Mouse (Mus musculus): ENCODE measurements around the gene Prss23.
A peak's percentile ranks its signal among the peaks of the same experiment; 100 is the strongest.

Gene Prss23

DNA sequence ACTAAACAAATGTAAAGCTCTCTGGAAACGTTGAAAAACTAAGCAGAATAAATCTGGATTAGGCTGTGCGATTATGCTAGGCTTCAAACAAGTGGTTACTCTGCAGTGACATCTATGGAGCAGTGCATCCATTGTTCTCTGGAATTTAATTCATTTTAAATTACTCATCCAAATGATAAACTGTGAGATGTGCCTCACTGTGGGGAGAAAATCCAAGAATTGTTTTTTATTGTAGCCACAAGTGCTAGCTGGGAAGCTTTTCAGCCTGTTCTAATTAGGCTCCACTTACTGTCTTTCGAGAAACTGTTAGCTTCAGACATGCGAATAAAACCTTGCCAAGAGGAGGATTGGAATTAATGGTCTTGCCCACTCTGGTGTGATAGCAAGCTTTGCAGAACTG lies 18.3 kb downstream of the Prss23 start:
- no peak for DNase-seq (ENCODE audit: low read depth, low spot score)

DNA sequence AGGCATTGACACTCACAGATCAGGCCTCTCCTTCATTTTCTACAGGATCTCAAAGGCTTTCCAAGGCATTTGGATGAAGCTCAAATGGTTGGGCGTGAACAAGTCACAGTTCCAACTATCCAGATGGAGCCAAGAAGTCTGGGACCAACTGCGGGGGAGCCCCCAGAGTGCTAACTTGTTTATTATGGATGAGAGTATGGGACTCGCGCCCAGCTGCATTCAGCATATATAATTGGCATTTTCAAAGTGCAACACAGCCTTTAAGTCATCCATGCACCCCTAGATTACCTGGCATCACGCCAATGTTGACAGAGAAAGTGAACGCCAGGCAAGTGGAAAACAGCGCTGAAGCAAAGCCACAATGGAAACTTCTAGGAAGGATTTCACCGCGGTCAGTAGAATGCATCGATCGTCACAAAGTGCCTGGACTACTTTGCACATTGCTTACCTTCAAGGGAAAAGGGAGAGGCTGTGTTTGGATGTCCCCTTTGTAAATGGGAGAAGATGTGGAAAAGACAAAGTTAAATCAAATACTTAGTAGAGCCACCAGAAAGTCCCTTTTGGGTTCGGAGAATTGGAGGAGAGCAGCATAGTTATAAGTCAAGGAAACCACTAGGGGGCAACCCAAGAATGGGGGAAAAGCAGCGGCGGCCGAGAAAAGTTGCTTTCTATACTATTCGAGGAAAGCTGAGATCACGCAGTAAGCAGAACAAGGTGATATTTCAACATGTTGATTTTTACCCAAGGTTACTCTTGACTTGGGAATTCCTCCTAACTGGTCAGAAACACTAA lies 27.3 kb downstream of the Prss23 start:
- DNase-seq (ENCODE audit: low read depth, low spot score): no peak

DNA sequence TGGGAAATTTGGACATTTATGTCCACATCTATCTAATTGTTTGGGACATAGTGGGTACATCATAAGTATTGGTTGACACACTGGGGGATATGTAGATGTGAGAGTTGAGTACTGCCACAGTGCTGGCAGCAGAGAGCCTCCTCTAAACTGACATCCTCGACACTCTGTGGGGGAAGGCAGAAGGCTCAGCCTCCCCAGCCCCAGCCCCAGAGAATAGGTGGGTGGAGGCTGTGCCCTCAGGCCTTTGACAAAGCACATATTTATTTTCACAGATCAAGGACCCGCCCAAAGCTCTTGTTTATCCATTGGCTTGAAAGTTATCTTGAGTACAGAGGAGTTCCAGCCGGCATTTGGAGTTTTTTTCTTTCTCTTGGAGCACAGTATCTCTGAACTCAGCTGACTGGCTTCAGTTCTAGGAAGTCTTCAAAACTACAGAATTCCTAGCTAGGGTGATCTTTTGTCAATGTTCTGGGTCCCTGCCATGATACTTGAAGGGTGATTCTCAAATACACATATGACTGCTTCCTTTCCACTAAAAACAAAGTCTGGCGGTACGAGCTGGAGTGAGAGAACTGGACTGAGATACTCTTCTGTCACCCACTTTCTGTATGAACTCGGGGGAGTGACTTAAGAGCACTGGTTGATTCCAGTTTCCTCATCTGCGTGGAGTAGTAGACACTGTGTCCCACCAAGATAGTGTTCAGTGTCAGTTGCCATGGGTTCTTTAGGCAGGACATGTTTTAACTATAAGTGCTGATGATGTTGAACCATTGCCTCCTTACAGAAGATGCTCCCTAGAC lies 43.0 kb downstream of the Prss23 start:
- DNase-seq (ENCODE audit: low read depth, low spot score): no peak

DNA sequence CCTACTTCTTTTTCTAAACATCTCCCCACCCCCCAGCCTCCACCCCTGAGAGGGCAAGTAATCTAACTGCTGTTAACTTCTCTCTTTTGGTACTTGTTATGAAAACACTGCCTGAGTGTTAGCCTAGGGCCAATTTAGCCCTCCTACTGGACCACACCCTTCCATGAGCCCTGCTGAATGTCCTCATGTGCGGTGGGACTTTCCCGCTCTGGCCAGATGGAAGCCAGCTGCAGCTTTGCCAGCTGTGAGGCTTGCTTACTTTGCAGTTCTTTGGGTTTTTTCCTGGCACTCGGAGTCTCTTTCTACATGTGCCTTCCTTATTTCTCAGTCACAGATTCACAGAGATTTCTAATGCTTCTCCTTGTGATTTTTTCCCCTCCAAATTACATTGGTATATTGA lies 45.3 kb downstream of the Prss23 start:
- no peak for DNase-seq (ENCODE audit: low read depth, low spot score)

DNA sequence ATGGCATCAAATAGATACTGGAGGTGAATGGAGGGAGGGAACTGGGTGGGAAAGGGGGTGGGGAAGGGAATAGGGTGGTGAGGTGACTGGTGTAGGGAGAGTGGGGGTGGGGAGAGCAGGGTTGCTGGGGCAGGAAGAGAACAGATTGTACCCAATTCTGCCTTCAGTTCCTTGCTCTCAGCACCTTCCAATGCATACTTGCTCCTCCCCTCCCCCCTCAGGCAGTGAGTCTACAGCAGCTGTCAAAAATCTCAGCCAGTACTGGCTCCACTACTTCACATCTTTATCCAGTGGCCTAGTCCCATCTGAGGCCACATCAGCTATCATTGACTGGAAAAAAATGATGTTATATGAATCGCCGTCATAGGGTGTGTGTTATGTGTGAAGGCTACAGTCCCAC lies 48.5 kb downstream of the Prss23 start:
- DNase-seq (ENCODE audit: low read depth, low spot score): no peak

DNA sequence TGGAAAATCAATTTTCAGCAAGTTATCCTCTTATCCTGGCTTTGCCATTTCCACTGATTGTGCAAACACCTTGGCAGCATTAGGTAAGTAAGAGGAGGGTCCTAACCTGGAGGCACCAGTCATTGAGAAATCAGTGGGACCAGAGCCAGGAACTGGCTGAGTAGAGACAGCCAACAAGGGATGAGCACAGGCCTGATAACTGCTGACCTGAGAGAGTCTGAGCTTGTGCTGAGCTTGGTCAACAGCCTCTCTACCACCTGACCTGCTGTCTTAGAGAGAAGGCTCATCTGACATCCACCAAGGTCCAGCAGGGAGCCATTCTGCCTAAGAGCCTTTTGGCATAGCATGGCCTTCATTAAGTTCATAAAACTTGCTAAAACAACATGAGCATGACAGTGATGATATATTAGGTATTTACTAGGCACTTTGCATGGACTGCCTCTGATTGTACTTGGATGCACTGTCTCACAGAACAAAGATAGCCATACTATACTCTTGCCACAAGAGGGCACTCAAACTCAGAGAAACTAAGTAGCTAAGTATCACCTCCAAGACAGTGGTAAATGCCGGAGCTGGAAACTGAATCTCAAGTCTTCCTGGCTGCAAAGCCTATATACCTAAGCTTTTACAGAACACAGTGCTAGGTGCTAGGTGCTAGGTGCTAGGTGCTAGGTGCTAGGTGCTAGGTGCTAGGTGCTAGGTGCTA lies 49.5 kb downstream of the Prss23 start:
- peak; percentile 39 for DNase-seq (ENCODE audit: low read depth, low spot score)

DNA sequence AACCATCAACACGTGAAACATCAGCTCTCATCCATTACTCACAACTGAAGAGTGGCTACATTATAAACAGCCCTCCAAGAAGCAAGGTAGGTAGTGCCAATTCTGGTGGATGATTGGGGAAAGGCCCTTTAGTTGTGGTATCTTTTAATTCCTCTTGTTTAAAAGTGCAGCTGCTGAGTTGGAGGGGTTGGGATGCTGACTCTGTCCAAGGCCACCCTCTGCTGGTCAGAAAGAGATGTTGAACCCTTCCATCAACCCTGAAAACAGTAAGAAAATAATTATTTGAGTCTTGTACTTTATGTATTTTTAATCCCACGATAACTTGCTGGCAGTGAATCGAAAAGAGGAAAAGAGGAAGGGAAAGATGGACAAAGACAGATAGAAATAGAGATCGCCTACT lies 53.5 kb downstream of the Prss23 start:
- DNase-seq (ENCODE audit: low read depth, low spot score): no peak

DNA sequence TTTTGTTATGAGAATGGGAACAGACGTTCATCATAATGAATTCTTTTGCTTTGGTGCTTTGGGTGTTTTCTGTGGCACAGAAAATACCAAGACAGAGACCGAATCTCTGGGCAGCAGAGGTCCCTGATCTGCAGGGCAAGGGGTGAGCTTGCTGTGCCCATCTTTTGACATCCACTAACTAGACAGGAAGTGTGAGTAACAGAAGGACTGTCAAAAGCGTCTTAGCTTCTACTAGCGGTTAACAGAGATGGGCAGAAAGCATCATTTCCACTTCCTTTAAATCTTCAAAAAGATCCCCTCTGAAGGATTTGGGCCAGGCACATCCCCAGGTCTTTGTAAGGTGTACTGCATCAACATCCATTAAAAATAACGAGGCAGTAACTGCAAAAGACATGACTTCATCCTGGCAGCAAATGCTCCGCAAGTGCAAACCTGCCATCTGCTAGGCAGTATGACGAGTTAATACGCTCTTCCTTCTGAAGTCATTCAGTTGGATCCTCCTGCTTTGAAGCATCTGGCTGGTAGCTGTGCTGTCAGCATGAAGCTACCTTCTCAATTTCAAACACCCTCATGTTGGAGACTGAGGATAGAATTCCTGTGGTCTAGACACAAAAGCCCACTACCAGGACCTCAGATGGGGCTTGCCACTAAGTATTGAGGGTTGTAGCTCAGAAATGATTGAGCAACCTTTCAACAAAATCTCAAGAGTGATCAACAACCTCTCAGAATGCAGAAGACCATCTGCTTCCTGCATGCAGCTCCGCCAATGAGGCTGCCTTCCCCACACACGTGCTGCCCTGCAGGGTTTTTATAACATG lies 63.0 kb downstream of the Prss23 start:
- no peak for DNase-seq (ENCODE audit: low read depth, low spot score)

DNA sequence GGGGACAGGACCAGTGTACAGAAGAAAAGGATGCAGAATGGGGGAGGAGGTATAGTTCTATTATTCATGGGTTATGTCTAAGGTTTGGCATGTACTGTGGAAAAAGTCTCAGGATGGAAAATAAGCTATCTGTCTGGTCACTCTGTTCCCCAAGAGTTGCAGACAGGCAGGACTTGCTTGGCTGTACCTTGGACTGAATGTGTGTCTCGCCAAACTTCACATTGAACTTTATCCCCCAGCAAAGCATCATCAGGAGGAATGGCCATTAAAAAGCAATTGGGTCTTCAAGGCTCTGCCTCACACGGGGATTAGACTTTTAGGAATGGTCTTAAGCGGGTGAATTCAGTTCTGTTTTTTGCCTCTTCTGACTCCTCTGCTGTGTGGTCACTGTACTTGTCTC lies 63.7 kb downstream of the Prss23 start:
- no peak for DNase-seq (ENCODE audit: low read depth, low spot score)

DNA sequence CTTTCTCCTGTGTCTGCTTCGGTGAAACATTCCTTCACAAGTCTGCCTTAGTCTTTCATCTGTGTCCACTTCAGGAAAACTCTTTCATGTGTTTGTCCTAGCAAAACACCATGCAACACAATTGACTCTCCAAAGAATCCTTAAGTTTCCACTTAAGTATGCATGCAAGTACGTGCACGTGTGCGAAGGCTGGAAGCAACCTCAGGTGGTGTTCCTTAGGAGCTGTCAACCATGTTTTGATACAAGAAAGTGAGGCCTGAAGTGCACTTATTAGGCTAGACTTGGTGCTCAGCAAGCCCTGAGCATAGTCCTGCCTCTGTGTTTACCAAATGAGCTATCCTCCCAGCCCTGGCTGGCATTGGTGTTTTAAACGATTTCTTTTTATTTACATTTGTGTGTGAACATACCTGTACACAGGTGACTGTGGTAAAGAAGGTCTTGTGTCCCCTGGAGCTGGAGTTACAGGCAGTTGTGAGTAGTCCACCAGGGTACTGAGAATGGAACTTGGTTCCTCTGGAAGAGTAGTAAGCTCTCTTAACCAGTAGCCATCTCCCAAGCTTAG lies 64.3 kb downstream of the Prss23 start:
- DNase-seq (ENCODE audit: low read depth, low spot score): no peak

DNA sequence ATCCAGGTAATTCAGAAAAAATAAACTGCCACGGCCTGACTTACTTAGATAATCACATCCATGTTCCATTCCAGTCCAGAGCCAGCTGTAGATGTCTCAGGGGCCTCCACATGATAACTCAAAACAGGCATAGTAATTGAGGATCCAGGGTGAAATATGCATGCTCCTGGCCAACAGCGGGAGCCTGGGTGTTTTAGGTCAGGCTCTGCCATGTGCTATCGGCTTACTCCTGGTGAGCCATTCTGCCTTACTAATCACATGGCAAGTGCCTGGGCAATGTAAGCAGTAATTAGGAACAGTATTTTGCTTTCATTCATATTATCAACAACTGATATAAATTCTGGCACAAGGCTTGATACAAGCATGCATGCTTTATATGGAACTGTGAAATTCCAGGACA lies 65.6 kb downstream of the Prss23 start:
- DNase-seq (ENCODE audit: low read depth, low spot score): no peak

DNA sequence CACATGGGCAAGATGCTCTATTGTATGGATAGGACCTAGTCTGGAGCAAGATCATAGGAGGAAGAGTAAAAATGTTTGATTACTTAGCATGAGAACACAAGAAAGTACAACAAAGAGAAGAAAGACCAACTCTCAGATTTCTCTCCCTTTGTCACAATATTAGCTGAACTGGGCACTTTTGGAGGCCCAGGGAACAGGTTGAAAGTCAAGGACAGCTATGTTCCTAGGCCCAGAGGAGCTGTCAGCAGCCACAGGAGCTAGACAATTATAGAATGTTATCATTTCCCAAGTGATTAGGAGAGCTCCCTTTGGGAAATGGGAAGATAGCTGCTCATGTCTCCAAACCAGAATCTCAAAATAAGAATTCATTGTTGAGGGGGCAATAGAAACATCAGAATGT lies 66.1 kb downstream of the Prss23 start:
- no peak for DNase-seq (ENCODE audit: low read depth, low spot score)

DNA sequence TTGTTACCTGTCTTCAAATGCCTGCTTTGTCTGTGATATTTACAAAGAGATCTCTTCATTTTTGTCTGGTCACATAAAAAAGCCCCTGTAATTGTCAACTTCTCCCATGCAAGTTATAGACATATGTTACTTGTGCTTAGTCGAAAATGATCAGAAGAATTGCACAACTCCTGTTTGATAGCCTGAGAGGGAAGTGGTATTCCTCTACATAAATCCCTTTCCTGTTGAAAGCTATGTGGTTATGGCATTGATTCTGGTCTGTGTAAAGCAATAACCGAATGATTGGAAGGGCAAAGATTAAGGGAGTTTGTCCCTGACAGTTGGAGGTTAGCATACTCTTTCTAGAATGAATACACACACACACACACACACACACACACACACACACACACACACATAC lies 67.3 kb downstream of the Prss23 start:
- no peak for DNase-seq (ENCODE audit: low read depth, low spot score)
